Mouse (Mus musculus): ENCODE results near the gene Sstr5. TPM values are rescaled to one million over a fixed set of nuclear protein-coding genes. Genes with fewer than 3 reads are reported as not detected.
A peak's percentile ranks its signal among the peaks of the same experiment; 100 is the strongest.

Gene Sstr5
- total RNA-seq, 2 experiments from 2014 or later, result not detected

DNA sequence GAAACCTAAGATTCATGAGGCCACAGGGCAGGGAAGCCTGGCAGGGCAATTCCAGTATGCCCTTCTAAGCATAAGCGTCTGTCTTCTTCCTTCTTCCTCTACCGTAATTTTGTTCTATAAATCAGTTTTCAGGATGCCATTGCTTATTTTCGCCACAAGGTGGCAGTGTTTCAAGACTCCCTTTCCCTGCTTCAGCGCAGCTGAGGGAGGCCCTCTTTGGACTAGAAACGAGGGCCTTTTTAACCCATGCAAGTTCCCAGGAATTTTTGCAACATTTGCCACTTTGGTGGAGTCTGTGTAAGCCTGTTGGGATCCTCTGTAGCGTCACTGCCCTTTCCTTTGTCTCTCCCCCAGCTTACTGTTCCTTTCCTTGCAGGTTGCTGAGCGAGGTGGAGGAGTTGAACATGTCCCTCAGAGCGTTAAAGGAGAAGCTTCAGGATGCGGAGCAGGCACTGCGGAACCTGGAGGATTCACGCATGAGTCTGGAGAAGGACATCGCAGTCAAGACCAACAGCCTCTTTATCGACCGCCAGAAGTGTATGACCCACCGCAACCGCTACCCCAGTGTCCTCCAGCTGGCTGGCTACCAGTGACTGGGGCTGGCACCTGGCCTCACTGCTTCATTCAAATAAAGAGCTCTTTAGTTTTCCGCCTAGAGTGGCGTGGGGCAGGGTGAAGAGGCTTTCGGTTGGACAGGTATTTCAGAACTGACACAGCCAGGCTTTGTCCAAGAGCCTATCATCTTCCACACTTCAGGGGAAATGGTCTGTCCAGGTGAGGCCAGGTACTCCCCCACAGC, 20.9 kb downstream of the Sstr5 start:
- peak; percentile 38; the same call in 1 of the 2 replicates for ATAC-seq (replicated peaks; ENCODE audit: poor library complexity, severe bottlenecking)

DNA sequence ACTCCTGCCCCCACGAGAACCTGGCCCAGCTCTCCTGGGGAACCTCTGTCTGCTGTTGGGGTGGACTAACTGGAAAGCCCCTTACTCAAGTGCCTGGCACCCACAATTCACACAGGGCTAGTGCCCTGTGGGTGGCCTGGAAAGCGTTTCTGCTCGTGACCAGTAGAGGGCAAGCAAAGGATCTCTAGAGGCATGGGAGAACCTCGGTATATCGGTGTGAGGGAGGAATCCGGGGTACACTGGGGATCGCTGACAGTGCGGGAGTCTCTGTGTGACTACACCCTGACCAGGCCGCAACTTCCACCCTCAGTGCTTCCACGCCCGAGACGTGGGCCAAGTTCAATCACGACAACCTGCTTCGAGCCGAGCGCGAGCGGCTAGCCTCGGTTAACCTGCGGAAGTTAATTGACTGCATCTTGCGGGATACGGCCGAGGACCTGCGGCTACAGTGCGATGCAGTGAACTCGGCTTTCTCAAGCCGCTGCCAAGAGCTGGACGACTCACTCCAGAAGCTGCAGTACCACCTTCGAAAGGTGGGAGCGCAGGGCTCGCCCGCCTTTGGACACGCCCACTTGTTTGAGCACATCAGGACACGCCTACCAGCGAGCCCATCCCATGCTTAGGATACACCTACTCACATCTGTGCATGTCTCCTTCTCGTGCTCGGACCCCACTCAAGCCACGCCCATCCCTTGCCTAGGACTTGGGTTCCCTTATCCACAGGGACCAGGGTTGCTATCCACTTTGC, 22.6 kb downstream of the Sstr5 start:
- ATAC-seq (replicated peaks; ENCODE audit: poor library complexity, severe bottlenecking), result peak; percentile 74

DNA sequence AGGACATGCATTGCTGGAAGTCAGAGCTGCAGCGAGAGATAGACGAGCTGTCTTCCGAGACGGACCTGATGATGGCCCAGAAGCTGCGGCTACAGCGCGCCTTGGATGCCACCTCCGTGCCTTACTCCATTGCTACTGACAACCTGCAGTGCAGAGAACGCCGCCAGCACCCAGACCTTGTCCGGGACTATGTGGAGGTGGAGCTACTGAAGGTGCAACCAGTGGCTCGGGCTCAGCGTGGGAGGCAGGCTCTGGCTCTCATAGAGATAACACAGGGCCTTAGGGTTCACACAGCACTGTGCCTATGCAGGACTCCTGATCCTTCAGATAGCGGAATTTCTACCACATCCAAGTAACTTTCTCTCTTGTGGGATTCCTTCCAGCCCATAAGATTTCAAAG, 25.0 kb downstream of the Sstr5 start:
- ATAC-seq (replicated peaks; ENCODE audit: poor library complexity, severe bottlenecking), result no peak

DNA sequence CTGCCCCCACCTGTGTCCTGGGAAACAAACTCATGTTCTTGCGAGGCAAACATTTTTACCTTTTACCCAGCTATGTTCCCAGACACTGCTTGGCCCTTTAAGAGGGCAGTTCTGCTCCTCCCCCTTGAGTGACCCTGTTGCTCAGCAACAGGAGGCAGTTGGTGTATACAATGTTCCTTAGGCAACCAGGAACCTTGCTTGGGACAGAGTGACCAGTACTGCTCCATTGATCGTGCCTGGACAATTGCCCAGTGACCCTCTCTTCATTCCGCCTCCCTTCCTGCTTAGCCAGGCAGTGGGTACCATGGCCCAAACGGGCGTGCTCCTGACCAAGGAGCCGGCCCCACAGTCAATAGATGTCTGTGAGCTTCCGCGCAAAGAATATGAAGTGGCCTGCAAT, 25.7 kb downstream of the Sstr5 start:
- no peak for ATAC-seq (replicated peaks; ENCODE audit: poor library complexity, severe bottlenecking)

DNA sequence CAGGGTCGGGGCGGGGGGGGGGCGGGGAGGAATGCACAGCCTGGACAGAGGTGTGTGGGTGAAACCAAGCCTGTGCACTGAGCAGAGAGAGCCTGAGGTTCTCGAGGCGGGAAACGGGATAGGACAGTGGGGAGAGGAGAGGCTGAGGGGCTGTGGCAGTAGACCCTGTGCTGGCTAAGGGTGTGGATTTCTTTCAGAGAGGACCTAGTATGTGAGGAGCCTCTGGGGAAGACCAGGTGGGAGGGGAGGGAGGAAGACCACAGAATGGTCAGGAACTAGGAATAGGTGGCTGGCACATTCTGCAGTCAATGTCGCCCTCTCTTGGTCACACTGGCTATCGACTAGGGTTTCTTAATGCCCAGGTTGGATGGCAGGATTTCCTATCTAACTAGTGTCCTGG, 27.3 kb downstream of the Sstr5 start:
- 0 out of 2 replicates have a peak, but pooled peaks have one; percentile 19 for ATAC-seq (replicated peaks; ENCODE audit: poor library complexity, severe bottlenecking)

DNA sequence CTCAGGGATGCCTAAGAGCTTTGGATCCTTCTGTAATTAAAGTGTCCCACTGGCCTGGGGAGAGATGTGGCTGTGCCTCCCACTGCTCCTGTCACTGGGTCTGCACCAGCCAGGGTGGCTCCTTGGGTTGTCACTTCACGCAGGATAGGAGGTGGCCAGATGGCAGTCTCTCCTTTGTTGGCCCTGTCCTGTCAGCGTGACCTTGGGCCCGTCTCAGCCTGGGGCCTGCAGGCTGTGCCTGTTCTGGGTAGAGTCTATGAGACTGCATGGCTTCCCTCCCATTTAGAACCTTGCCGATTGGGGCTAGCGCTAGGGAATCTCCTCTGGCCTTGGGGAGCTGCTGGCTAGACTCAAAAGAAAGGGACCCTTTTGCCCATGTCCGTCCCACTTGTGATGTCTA, 28.8 kb downstream of the Sstr5 start:
- no peak for ATAC-seq (replicated peaks; ENCODE audit: poor library complexity, severe bottlenecking)

DNA sequence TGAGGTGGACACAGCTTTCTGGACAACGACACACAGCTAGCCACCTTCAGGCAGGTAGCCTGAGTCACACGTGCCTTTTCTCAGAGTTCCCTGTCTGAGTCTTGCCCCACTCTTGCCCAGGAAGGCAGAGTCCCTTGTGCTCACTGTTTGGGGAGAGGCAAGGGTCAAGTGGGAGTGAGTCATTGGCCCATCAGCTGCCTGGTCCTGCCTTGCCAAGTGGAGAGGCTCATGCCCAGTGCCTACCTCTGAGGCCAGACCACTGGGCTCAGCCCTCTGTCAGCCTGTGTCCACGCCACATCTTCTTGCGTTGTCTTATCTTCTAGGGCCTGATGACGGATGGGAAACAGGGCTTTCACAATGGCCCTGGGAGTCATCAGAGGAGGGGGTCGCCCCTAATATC, 29.3 kb downstream of the Sstr5 start:
- no peak for ATAC-seq (replicated peaks; ENCODE audit: poor library complexity, severe bottlenecking)

DNA sequence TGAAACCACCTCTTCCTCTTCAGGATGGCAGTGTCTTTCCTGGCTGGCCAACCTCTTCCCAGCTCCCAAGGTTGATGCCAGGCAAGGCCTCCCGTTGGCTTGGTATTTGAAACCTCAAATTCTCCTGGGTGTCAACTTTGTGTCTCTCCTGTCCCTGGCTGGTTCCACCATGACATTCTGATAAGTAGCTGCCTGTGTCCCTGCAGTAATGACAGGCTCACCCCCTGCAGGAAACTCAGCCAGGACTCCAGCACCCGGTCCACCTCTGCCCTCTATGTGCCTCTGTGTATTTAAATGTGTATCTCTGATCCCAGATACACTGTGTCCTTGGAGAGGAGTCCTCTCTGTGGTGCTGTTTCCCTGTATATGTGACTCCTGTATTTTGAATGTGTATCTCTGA, 30.8 kb downstream of the Sstr5 start:
- ATAC-seq (replicated peaks; ENCODE audit: poor library complexity, severe bottlenecking), result no peak

DNA sequence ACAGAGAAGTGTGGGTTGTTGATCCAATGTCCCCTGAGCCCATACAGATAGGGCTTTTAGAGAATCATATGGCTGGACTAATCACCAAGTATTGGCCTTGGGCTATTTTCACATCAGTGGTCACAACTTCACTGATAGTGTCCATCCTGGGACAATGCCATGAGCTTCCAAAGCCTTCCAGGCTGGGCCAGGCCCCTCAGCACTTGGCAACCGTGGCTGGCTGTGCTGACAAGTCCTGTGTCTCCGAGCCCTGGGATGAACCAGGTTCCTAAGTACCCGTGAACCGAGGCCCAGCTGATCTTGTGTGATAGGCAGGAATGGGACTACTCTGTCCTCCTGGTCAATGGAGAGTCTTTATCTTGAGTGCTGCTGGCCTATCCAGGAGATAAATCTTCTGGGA, 33.0 kb downstream of the Sstr5 start:
- ATAC-seq (replicated peaks; ENCODE audit: poor library complexity, severe bottlenecking), result no peak

DNA sequence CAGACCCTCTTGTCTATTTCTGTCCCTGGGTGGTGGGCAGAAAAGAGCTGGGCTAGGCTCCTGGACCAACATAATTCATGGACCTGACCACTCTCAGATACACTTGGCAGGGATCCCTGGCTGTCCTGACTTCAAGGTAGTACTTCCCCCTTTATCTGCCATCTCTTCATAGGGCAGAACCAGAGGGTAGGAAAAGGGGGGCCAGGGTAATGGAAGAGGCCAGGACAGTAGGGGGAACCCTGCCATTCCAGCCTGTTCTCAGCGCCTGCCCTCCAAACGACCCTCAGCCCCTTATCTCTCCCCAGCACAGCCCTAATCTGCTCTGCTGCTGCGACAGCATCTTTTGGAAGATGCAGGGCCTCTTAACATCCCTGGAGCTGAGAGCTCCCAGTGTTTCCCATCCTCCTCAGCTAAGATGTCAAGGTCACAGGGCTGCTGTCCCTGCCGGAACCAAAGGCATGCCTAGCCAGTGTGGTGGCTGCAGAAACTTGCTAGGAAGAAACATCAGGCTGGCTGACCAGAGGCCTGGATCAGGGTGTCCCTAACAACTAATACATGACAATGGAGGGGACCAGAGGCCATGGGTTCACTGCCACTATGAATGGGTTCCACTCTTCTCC, 33.7 kb downstream of the Sstr5 start:
- no peak for ATAC-seq (replicated peaks; ENCODE audit: poor library complexity, severe bottlenecking)

DNA sequence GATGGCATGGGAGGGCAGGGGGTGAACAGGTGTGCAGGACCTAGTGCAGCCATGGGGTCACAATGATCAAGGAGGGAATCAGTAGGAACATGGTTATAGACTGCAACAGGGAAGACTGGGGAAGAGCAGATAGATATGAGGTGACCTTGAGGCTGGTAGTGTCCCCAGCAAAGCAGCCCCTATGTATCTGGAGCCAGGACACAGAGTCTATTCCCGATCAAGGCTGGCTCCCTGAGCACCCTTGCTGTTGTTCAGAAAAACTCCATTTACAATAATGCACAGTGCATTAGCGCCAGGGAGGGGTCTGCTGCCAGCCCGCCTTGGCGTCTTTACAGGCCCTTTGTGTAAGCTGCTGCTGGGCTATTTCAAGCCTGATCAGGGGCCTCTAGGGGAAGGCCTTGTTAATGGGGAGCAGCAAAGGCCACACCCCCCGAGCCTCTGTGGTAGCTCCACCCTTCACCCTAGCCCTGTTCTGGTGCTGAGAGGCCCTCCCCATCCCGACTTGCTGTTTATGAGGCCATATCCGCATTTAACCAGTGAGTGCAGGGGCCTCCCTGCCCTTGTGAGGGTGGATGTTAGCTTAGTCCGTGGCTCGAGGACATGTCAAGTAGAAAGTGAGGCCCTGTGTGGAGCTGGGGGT, 34.7 kb downstream of the Sstr5 start:
- ATAC-seq (replicated peaks; ENCODE audit: poor library complexity, severe bottlenecking), result no peak

DNA sequence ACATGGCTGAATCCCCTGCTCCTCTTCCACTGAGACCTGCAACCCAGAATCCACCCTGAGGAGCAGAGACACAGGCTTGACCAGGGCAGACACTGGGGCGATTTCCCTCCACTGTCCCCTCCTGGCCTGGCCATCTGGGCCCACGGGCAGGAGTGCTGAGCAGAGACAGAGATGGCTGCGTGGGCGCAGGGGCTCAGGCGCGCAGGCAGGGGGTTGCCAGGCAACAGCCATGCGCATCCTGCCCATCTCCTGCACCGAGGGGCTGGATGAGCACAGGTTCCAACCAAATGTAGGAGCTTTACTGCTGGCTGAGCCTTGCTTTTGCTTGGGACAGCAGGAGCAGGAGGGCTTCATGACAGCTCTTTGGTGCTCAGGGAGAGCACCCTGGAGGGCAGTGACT, 40.5 kb downstream of the Sstr5 start:
- no peak for ATAC-seq (replicated peaks; ENCODE audit: poor library complexity, severe bottlenecking)

DNA sequence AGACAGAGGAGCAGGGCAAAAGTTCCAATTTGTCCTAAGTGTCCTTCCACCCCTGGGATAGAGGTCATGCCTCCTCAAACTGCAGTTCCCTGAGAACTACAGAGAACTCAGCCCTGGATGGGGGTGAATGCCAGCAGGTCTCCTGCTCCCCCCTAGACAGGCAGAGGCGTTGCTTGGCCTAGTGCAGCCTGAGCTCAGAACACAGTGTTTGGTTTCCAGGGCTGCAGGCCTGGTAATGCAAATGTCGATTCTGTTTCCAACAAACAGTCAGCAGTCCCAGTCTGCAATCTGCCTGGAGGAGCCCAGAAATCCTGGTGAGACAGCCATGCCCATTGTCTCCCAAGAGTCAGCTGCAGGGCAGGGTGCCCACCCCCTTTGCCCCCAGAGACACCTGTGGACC, 42.8 kb downstream of the Sstr5 start, which contains the start of gene Tekt4:
TSS of gene Tekt4 (plus strand) at position 344 of the 400 bp plus-strand sequence.
- ATAC-seq (replicated peaks; ENCODE audit: poor library complexity, severe bottlenecking), result no peak

DNA sequence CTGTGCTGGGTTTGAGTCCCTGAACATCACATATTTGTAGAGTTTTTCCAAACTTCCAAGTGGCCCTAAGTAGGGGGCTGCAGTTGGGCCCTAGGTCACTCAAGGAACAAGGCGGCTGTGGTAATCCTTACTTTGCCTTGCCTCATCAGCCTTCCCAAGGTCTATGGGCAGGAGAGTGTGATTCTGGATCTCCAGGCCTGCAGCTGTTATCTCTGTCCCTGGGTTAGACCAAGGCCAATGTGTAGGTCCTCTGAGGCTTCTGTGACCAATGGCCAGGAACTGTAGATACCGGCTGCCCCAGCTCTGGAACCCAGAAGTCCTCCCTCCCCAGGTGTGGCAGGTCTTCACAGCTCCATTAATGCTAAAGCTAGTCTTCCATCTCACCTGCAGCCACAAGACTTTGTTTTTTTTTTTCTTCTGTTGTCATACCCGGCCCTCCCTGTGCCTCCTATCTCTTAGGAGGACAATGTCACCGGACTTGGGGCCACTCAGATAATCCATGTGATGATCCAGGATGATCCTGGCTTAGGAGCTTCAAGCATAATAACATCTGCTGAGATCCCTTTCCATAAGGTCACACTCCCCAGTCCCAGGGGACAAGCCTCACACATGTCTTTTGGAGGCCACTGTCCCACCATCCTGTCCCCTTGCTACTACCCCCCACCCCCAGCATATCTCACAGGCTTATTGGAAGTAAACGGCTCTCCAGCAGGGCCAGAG, 44.7 kb downstream of the Sstr5 start:
- no peak for ATAC-seq (replicated peaks; ENCODE audit: poor library complexity, severe bottlenecking)

DNA sequence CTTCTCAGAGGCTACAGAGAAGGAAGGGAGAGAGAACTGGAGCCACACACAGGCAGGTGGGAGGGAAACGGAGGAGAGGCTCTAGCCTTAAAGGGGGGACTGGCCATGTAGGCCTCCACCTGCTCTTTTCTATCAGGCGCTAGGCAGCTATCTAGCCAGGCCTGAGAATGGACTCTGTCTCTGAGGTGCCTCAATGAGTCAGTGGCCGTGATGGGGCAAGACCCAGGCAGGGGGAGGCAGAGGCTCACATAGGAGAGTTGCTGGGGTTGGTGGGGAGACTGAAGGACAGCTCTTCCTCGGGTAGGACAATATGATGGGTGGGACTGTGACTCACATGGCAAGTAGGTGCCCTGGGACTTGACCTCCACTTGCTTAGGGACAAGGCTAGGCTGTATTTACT, 46.8 kb downstream of the Sstr5 start:
- no peak for ATAC-seq (replicated peaks; ENCODE audit: poor library complexity, severe bottlenecking)

DNA sequence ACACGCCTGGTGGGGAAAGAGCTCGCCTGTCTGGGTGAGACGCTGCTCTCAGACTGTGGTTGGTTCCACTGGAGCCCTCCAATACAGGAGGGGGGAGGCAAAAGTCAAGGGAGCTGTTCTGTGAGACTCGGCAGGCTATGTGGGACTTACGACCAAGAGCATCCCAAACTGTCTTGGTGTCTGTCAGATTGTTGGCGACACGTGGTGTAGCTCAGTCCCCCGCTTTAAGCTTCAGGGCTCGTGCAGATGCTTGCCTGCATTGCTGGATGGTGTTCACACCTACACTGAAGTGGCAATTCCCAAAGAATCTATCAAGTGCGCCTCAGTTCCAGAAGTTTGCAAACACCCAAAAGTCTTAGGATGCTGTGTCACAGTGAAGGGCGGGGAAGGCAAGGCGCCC, 49.2 kb downstream of the Sstr5 start:
- no peak for ATAC-seq (replicated peaks; ENCODE audit: poor library complexity, severe bottlenecking)

DNA sequence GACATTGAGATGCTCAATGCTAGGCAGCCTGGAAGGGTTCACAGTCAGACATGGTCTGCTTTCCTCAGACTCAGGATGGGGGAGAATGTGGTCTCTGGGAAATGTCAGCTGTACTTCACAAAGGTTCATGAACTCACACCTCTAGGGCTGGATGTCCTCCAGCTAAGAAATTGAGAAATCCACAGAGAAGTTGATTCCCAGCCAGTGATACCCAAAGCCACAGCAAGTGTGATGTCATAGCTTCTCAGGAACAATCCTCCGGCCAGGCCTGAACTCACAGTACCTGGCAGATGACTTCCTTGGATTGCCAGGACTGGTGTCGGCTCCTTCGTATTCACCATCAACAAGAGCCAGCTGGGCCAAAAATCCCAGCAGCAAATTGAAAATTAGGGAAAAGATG, 51.2 kb downstream of the Sstr5 start:
- ATAC-seq (replicated peaks; ENCODE audit: poor library complexity, severe bottlenecking), result no peak

DNA sequence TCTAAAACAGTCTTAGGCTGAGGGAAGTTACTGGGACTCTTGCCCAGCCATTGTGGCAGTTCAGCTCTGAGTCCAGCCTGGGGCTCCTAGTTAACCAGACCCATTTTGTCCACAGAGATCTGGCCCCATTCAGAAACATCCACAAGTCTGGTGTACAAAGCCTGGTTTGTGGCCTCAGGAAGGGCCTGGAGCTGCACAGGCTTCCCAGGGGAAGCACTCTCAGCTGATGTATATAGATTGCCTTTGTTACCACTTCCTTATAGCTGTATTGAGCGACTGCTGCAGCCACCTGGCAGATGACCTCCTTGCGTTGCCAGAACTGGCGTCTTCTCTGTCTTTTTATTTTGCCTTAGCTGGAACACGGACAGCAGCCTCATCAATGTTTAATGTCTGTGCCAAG, 52.0 kb downstream of the Sstr5 start:
- no peak for ATAC-seq (replicated peaks; ENCODE audit: poor library complexity, severe bottlenecking)

DNA sequence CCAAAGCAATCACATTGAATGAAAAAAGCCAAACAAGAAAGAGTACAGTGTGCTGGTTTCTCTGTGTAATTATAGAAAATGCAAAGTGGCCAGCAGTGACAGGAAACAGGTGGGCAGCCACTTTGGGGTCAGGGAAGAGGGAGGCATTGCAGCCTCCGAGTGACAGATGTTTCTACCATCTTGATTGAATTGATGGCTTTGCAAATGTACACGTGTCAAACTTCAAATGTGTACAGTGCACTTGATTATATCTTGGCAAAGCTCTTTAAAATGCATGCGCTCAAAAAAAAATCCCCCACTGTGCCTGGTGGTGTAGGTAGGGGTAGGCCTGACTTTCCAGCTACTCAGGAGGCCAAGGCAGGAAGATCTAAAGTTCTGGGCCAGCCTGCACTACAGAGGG, 54.2 kb downstream of the Sstr5 start:
- no peak for ATAC-seq (replicated peaks; ENCODE audit: poor library complexity, severe bottlenecking)

DNA sequence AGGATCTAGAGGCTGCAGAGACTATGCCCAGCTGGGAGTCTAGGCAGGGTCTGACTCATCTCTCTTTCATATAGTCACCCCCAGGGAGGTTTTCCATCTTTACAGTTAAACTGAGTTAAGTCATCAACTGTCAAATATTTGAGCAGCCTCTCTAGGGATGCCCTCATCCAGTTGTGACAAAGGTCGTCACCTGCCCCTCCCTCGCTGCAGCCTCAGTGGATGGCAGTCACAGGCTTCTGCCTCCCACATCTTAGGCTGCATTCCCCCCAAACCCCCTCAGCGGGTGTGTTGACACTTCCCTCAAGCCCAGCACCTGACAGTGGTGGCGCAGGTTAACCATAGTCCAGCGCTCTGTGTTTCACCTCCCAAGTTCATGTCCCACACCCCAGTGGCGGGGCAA, 55.7 kb downstream of the Sstr5 start:
- no peak for ATAC-seq (replicated peaks; ENCODE audit: poor library complexity, severe bottlenecking)

All from granulocyte monocyte progenitor cell, adult 5-6 weeks (primary cell).